Mouse (Mus musculus): Measurements from ENCODE around the gene Il21r.

DNA sequence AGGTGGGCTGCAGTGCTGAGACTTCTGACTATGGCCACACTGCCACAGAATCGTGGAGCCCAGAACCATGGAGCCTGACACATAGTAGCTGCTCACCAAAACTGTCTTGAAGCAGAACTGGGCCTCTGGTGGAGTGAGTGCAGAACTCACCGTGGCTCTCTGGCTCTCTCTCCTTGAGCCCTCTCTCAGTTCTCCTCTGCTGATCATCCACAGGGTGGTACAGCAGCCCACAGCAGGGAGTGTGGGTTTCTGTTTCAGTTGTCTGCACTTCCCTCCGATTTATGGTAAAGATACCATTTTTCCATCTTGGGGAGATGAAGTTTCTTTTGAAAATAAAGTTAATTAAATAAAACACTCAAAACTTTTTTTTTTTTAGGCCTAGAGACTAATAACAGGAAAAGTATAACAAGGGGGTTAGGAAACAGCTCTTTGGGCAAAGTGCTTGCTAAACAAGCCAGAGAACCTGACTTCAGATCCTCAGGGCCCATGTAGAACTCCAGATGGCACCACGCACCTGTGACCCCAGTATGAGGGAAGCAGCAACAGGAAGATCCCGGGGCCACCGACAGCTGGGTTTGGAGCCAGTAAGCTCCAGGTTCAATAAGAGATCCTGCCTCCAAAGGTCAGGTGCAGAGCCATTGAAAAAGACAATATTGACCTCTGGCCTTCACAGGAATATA is 19.8 kb upstream of the Il21r start:
- TF ChIP-seq POLR2A (IDR thresholded peaks at IDR 0.05; ENCODE audit: borderline replicate concordance, extremely low read depth, insufficient read depth, insufficient read length, poor library complexity, severe bottlenecking) (no peak), CTCF (IDR thresholded peaks at IDR 0.05; ENCODE audit: borderline replicate concordance, extremely low read depth, insufficient read depth, insufficient read length) (no peak)

Measured in brain, embryonic 14.5 days (tissue).